Mouse (Mus musculus): ENCODE measurements around the gene Mycbp2.

The Mycbp2 gene

GRCm38 (mm10) chr14:103102246-103102645, 244.4 kb downstream of the Mycbp2 start:
- no peak for DNase-seq (ENCODE audit: low spot score)

GRCm38 (mm10) chr14:103101171-103101570, 245.4 kb downstream of the Mycbp2 start:
- no peak for DNase-seq (ENCODE audit: low spot score)

DNA sequence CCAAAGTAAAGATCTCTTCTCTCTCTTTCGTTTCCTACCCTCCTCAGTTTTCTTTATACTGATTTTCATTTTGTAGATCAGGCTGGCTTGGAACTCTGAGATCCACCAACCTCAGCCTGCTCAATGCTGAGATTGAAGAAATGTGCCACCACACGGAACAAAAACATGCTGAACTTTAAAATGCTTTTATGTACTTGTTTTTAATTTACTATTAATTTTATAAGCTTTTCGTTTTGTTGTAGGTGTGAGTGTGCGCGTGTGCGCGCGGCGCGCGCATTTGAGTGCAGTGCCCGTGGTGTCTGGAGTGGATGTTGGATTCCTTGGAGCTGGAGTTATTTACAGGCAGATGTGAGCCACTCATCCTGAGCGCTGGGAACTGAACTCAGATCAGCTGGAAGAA, 246.3 kb downstream of the Mycbp2 start:
- no peak for DNase-seq (ENCODE audit: low spot score)

DNA sequence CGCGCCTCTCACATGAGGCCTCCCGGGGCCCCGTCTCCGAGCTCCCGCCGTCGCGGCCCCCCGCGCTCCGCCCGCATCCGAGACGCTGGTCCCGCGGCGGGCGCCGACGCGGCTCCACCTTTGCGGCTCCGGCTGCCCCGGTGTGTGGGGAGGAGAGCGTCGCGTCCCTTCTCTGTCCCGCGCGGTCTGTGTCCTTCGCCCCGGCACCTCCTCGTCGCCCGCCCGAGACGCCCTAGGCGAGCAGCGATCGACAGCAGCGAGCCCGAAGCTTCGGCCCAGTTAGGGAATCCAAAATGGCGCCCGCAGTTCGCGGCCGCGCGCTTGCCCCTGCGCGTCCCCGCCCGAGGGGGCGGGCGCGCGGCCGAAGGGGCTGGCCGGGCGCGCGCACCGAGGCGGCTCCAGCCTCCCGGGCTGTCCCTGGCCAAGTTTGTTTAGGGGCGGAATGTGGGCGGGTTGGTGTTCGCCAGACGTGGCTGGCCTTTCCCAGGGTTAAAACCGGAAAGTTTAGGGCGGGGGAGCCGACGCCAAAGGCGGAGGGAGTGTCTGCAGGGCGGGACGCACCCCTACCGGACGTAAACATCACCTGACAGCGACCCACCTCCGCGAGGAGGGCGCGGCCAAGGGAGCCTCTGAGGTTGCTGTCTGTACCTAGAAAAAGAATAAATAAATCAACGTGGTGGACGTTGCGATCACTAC, 247.2 kb downstream of the Mycbp2 start, which contains the start of gene Fbxl3:
Gene Fbxl3, minus strand, starts transcription at position 329 of the 696 bp plus-strand sequence.
- DNase-seq (ENCODE audit: low spot score): peak; percentile 94

DNA sequence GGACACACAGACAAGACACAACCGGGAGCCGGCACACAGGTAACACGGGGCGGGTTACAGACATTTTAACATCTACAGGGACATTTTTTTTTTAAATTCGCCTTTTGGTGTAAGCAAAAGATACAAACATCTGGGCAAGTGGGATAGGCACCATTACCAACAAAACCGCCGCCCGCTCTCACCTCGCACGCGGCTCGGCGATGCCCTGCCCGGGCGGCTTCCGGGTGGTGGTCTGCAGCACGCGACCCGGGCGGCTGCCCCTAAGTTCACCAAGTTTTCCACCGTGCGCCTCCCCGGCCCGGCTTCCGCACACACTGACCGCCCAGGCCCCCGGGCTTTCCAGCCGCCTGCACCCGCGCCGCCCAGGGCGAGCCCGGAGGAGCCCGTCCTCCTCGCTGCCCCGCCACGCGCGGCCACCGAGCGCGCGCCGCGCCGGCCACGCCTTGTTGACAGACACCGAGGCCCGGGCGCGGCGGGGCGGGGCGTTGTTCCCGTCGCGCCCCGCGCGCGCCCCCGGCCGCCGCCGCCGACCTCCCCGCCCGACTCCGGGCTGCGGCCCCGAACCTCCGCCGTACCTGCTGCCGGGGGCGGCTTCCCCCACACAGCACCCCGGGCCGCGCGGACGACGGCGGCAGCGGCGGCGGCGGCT, 247.9 kb downstream of the Mycbp2 start:
- peak; percentile 81 for DNase-seq (ENCODE audit: low spot score)

- DNase-seq (ENCODE audit: low spot score): no peak
Measured at GRCm38 (mm10) chr14:103098213-103098586, 248.4 kb downstream of the Mycbp2 start.

DNA sequence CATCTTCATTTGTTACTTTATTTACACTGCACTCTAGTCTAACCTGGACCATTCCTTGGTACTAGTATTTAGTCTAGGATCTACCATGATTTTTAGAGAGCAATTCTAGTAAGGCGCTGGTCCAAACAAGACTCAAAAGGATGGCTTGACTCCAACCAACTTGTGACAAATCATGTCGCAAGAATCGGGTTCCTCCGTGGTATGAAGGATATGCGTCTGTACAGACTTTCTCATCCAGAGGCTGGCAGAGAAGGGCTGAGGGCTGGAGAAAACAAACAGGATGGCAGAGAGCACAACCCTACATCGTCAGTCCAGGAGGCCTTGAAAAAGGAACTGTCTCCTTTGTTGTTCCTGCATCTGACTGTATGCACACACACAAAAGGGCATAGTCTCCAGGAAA, 250.0 kb downstream of the Mycbp2 start:
- no peak for DNase-seq (ENCODE audit: low spot score)

- no peak for DNase-seq (ENCODE audit: low spot score)
Measured at GRCm38 (mm10) chr14:103095826-103096225, 250.8 kb downstream of the Mycbp2 start.

- DNase-seq (ENCODE audit: low spot score): no peak
Measured at GRCm38 (mm10) chr14:103095036-103095435, 251.6 kb downstream of the Mycbp2 start.

- DNase-seq (ENCODE audit: low spot score): no peak
Measured at GRCm38 (mm10) chr14:103093670-103094069, 252.9 kb downstream of the Mycbp2 start.

DNA sequence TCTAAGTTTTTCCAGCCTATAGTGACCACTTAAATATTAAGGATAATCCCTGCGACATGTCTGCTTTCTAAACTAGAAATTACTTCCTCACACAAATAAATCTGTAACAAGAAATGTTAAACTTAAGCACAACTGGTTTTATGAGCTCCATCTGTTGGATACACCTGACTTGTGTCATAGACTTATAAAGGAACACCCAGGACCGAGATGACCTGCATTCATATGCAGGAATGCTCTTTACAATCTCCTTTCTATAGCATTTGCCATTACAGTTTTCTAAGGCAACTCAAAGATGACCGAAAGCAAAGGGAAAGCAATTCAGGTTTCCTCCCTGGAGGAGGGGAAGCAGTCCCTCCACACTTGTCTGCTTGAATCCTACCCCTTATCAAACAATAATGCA, 253.4 kb downstream of the Mycbp2 start:
- DNase-seq (ENCODE audit: low spot score): no peak

- DNase-seq (ENCODE audit: low spot score): no peak
Measured at GRCm38 (mm10) chr14:103088624-103089023, 258.0 kb downstream of the Mycbp2 start.

DNA sequence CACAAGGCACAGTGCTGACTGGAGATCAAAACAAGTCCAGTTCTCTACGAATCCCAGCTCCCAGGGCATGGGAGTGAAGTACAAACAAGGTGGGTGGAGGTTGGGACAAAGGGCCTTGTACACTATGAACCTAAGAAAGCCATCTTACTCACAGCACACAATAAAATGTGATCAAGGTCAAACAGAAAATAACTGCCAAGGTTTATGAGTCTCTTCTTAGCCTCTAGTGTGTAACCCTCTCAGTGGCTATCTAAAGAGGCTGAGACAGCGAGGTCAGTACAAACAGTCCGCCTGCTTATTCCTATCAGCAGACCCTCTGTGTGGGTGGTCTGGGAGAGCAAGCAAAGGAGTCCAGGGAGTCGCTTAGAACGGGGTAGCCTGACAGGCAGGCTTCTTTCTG, 258.8 kb downstream of the Mycbp2 start:
- peak; percentile 25 for DNase-seq (ENCODE audit: low spot score)

GRCm38 (mm10) chr14:103086671-103087324, 259.8 kb downstream of the Mycbp2 start:
- no peak for DNase-seq (ENCODE audit: low spot score)

- DNase-seq (ENCODE audit: low spot score): no peak
Measured at GRCm38 (mm10) chr14:103085840-103086533, 260.6 kb downstream of the Mycbp2 start.

- DNase-seq (ENCODE audit: low spot score): no peak
Measured at GRCm38 (mm10) chr14:103079209-103079977, 267.2 kb downstream of the Mycbp2 start.

DNA sequence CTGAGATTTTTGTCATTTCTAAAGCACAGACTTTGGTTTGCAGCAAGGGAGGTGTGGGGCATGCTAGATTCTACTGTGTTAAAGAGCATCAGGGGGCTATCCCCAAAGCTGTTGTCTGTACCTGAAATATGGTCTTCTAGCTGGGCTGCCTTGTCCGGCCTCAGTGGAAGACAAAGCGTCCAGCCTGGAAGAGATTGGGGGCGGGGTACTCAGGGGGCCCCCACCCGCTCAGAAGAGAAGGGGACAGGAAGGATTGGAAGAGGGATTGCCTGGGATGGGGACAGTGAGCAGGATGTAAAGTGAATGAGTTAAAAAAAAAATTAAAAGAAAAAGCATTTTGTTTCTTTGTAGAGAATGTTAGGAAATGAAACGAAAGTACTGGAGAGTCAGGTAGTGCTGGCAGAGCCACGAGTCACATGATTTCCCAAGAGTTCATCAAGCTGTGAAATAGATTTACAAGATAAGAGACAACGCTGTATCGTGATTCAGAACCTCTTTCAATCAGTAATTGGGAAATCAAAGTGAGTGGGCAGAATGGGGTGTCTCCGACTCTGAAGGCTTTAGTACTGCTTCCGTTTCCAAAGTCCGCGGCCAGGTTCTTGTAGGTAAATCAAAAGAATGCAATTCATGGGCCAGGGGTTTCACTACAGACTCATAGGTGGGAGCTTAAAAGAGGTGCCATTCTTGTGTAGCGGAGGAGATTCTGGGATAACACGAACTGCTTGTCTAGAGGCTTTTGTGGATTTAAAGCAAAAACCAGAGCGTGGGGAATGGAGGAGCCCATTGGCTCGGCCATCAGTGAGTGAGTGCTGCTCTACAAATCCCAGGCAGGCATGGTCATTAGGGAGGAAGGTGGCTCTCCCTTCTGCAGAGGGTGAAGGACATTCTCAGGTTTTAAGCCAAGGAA, 268.4 kb downstream of the Mycbp2 start:
- DNase-seq (ENCODE audit: low spot score): no peak

DNA sequence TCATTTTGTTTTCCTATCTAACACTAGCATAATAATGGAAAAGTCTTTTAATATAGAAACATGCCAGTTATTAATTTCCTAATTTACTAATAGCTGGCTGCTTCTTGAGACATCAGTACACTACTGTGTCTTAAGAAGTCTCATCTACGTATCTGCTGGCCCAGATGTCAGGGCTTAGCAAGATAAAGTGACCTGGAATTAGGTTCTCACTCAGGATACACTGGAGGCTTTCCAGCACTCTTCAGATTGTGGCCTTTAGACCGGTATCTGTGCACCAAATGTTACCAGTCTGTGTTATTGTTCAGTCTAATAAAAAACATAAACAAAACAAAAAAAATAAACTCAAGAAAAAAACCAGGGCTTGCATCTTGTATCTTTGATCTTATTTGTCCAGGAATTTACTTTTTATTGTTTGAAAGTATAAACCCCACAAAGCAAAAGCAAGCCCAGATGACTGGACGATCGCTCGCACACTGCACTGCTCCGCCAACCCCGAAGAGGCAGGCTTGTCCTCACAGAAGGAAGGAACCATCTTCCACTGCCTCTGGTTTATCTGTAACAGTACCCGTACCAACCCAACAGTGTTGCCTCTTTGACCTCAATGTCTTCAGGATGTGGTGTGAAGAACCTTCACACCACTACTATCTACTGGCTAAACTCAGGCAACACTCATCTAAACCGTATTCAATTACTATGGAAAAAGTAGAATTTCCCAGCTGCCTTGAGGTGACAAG, 269.2 kb downstream of the Mycbp2 start:
- no peak for DNase-seq (ENCODE audit: low spot score)

DNA sequence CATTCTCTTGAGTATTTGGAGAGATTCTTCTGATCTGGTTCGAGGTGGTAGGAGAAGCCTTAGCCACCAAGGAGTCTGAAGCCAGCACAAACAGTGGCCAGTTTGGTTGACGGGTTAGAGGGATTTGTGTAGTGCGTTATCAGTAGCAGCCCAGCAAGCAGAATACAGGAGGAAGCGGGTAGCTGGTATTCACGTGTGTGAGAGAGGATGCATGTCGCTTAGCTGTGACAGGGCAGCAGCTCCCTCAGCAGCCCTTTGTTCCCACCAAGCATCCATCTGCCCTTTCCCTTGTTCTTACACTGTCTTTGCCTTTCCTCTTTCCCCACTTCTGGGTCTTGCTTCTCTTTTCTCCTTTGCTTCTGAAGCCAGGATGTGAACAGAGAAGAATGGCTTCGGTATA, 271.4 kb downstream of the Mycbp2 start:
- DNase-seq (ENCODE audit: low spot score): no peak

- DNase-seq (ENCODE audit: low spot score): no peak
Measured at GRCm38 (mm10) chr14:103073825-103074224, 272.8 kb downstream of the Mycbp2 start.
